Mouse (Mus musculus) naive thymus-derived CD4-positive, alpha-beta T cell, adult 2 months (primary cell): ENCODE measurements at regions not wholly inside any gene's neighbourhood (a gene's known extent, or its start where the extent isn't known, plus 50 kb on each side); places are given as distances from the start of the nearest gene placed in this dataset.

Experiments used
- DNase-seq: peaks from one replicate; pipeline ENCODE4 v3.0.0-alpha.2; 2011; ENCODE audit warnings: low read depth

DNA sequence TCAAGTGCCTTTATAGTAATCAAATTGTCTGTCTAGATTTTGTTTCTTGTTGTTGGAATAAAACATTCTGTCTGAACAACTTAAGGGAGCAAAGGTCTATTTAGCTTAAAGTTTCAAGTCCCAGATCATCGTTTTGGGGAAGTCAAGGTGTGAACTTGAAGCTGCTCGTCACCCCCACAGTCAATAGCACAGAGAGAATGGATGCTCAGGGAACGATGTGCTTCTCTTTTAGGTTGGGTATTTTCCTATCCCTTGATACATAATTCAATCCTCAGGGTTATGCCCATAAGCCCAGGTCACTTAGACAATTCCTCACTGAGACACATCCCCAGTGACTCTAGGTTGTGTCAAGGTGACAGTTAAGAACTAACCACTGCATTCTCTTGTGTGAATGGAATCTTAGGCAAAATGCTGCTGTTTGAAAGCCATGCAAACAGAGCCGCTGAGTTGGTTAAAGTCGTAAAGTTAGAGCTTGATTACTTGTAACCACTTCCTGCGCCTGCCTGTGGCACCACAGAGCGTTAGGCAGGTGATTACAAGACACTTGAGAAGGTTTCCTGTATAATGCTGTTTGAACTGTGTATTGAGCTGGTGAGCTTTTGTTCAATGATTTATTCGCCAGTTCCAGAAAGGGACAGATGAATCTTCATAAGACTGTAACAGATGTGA lies 170.2 kb downstream of the Btg1 start:
- DNase-seq: peak; percentile 90

DNA sequence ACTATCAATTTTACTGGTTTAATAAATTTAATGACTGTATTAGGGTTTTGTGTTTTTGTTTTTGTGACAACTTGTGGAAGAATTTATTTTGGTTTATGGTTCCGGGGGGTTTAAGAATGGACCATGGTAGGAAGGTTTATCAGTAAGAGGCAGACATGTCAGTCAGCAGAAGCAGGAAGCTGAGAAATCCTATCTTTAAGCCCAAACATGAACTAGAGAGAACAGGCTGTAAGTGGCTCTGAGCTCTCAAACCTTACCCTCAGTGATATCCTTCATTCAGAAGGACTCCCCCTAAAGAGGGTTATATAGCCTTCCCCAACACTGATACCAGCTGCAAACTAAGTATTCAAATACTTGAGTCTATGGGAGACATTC lies 170.8 kb downstream of the Btg1 start:
- DNase-seq: no peak

DNA sequence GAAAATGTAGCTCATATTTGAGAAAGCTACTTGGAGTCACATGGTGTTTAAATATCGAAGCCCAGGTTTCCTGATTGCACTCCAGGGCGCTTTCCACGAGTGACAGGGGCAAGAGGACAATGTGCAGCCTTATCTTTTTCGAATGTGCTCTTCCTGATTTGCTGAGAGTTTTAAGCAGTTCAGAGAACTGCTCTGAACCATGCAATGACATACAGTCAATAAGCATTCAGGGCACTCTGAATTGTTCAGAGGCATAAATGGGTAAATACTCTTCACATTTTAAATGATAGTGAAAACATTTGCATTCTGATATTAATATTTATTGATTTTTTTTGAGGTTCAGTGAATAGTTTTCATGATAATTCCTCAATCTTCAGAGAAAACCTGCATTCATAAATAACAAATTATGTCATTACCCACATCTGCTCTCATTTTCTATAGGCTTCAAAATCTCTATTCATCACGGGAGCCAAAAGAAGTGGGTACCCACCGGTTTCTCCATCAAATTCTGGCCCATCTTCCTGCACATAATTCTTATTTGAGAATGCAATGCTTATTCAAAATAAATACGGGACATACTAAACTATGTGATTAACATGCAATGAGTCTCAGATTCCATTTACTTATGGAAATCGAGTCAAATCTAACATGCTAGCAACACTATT lies 171.7 kb downstream of the Btg1 start:
- DNase-seq: peak; percentile 24

DNA sequence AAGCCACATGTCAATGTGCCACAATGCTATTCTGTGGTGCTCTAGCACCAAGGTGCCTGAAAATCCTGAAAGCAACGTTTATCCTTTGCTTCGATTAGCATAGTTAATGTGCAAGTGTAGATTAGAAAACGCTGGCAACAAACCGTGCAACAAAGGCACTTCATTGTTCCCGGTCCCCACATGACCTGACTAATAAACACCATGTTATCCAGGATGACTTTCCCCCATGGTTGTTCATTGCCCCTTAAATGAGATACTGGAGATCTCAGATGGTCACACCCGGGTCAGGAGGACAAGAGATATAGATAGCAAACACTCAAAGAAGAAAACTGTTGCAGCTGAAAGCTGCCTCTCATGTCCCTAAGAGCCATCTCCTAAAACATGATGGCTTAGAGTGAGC lies 180.3 kb downstream of the Btg1 start:
- no peak for DNase-seq

DNA sequence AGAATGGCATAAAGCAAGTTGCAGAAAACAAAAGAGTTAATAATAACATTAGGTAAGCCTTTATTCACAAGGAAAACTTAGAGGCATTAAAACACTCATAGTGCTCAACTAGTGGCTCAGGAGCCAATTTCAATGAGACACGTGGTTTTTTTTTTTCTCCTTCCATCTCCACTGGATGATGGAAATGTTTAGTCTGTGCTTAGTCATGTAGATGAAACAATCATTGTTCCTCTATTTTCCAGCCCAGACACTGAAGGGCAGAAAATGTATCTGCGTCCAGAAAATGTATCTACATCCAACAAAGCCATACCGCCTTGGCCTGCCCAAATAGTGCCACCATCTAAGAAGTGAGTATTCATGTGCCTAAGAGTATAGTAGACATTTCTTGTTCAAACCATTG lies 184.0 kb downstream of the Btg1 start:
- DNase-seq: no peak

DNA sequence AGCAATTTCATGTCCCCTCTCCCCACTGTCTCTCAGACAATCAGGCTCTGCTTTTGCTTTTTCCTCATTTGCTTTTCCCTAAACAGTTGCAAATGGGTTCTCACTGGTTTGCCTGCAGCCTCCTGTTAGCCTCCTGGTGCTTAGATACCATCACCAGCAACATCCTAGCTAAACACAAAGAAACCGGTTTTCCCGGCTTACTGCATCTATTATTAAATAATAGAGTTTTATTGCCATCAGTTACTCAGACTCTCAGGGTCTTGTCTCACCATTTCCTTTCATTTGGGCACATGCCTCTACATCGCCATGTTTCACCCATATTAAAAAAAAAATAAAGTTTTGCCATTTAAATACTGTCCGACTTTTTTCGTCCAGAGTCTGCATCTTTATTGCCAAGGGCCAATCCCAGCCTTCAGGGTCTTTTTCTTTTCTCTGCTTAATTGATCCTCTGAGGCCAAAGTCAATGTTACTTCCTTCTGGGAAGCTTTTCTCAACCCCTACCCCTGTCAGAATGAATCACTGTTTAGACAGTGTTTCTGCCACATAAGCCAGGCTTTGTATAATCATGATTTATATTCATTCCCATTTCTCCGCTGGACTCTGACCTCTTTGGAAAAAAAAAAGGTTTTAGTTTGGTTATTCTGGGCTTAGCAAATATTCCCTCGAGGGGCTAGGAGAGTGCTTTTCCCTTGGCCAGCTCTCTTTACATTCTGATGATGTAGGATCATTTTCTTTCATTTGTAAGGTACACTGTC lies 187.4 kb downstream of the Btg1 start:
- no peak for DNase-seq

DNA sequence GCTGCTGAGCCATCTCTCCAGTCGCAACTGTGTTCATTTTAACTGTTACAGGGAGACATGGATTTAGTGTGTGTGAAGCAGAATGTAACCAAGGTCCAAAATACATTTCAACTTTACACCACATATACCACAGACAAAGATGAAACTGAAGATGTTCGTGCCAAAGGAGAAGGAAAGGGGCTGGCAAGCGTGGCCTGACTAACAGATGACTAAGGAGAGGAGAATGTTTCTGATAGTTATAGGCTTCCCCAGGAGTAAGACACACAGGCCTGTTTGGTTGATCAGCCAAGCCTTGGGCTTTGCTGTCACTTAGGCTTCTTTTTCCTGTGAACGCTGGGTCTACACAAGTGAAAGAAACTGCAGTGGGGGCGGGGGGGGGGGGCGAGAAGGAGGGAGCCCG lies 189.8 kb downstream of the Btg1 start:
- DNase-seq: no peak

DNA sequence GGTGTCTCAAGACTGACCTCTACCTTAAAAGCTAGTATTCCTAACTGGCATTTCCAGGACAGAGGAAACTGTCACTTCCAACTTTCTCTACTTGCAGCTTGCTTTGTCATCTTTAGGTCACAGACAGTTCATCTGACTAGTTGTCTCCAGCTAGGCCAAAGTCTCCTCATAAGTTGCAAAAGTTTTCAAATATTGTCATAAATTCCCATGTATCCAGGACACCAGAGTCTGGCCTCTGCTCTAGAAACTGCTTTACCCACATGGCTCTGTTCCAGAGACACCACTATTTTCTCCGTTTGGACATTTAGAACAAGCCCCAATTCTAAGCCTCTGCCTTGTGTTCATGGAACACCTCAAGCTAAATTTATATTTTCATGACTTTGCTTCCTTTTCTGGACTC lies 205.0 kb downstream of the Btg1 start:
- no peak for DNase-seq

DNA sequence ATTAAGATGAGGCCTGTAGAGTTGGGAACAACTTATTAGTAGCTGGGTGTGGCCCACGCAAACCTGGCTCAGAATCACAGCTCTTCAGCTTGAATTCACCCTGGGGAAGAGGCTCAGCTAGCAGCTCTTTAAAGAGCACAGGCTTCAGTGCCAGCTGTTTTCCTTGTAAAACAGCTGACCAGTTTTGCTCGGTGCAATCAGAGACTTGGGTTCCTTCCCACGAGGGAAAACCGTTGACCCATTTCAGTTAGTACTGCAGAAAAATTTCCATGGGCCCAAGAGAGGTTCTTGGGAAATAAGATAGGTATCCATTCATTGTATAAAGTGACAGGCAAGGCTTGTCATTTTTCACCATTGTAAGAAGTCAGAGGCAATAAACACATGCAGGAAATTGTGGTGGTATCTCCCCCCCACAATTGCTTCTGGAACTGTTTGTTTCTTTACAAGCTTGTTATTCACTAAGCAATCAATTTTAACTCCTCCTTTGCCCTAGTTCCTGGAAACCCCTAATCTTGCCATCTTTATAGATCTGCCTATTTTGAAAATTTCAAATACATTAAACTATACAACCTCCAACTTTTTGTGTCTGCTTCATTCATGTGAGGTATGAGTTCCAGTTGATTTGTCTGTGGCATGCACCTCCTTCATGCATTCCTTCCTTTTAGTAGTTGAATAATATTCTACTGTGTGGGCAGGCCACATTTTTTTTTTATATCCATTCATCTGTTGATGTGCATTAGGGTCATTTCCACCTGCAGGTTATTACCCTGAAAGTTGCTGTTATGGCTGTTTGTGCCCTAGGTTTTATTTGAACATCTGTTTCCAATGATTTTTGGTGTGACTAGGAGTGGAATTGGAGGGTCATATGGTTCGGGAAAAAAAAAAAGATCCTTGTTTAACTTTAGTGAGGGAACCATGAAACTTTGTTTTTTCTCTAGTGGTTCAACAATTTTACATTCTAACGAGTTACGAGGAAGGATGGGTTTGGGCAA lies 205.8 kb downstream of the Btg1 start:
- DNase-seq: peak; percentile 62

DNA sequence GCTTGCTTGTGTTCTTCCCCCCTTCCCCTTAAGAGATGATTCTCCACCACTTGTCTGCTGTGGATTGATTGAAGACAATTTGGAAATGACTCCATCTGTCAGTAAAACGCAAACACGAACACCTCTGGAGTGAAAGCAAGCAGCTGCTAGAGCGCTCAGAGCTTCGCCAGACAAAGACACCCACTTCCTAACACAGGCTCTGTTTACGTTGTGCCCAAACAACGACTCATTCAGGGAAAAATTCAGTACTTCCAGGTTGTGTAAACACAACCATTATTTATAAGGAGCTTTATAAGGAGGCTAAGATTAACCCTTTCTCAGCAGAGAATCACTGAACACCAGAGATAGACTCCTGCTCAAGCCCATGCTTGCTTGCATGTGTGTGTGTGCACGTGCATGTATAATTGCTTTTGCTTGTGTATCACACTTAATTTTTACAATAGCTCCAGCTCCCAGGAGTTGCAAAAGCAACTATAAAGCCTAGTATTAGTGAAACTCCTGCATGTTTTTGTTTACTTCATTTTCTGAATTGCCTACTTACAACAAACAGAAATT lies 209.5 kb downstream of the Btg1 start:
- DNase-seq: peak; percentile 48

DNA sequence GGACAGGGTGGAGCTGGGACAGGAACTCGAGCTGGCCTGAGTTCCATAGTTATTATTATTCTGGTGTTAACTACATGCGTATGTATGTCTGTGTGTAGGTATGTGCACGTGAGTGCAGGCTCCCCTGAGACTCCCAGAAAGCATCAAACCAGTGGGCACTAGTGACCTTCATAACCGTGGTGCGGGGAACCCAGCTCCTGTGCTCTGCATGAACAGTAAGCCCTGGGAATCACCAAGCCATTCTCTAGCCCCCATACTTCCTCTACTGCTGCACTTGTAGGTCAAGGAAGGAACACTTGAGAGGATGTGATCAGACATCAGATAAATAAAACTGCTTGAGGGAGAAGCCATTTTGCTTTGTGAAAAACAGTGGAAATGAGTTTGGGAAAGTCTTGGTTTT lies 211.2 kb downstream of the Btg1 start:
- DNase-seq: no peak

DNA sequence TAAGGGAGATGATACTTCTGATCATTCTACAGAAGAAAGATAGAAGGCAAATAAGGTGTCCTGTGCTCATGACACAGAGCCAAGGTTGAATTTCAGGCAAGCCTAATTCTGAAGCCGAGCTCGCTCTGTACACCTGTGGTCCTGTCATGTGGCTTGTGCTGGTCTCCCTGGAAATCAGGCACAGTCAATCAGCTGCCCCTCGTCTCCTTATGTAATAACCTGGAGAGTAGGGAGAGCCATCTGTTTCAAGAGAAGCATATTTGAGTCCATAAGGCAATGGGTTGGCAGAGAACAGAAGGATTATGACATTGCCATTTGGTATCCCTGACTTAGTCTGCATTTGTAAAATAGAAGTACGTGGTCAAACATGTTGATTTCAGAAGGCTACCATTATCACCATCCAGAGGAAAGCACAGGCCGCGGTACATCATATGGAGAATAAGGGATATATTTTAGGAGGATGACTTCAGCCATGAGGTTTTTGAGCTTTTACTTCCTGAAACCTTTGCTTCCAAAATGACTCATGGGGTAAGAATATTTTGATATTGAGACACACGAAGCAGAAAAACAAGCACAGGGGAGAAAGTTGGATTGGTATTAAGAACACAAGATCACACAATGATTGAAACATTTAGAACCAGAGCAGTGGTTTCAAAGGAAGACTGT lies 211.9 kb downstream of the Btg1 start:
- DNase-seq: no peak

DNA sequence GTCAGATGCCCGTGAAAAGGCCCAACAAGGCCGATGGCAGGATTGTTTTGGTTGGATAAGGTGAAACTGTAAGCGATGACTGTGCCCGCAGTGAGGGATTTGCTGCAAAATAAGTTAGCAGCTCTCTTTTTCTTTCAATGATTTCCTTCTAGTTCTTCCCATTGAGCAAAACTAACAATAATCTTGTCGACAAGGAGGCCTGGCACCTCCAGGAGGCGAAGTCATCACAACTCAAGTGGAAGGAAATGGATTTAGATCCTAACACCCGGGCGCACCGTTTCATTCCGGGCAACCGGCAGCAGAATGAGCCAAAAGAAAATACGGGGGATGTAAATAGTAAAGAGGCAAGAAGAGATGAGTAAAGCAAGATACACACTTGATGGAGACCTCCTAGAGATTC lies 214.3 kb downstream of the Btg1 start:
- DNase-seq: no peak

DNA sequence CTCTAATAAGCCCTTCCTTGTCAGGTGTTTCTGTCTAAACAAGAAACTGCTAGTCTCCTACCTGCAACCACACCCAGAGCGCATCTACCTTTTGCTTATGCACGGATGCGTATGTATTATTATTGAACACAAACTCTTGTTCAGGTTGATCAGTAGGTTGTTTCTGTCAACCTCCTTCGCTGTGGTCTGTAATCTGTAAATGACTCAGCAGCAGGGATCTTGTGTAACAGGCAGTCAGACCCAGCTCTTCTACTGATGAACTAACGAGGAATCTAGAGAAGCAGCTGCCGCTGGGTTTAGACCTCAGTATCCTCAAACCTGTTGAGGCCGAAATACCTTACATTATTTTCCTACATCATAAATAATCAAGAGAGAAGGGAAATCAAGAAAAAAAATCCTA lies 220.4 kb downstream of the Btg1 start:
- no peak for DNase-seq

DNA sequence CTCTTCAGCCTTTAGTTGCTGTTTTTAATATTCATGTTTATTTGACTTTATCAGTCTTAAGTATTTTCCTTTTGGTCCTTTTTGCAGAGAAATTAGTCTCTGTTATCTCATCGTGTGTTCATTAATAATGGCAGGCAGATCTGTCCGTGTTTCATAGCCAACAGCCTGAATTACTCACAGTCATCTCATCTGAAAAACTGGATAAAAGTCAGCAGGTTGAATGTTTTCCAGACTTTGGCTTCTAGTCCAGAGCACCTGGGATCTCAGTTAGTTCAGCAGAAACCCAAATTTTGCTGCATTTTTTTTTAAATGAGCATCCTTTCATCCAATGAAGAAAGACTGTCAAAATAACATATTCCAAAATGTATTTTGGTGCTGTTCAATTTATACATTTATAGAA lies 224.3 kb downstream of the Btg1 start:
- no peak for DNase-seq

DNA sequence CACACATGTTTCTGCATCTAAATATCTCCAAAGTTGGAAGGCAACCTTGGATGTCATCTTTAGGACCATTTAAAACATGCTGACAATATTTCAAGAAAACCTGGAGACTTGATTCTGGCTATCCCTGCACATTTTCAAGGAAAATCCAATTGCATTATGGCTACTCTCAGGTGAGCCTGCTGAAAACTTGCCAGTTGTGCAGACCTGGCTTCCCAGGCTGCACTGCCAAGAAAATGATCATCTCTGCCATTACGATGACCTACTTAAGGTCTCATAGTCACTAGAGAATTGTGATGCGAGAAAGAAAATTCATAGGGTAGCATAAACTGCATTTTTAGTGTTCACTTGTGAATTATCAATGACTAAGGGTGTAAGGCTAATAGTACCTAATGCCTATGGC lies 225.2 kb downstream of the Btg1 start:
- no peak for DNase-seq

DNA sequence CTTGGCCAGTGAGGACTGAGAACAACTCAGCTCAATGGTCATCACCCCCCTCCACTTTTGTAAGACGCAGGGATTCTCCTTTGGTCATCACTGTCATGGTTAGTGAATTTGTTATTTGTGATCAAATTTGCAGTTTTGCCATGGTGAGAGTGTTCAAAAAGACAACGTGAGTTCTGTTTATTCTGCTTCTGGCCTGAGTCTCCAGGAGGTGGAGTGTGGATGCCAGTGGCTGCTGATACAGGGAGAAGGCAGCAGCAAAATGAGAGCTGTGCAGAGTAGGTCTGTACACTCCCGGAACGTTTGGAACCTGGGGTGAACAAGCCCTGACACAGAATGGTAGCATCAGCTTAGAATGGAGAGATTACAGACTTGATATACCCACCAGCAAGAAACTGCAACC lies 229.1 kb downstream of the Btg1 start:
- no peak for DNase-seq

DNA sequence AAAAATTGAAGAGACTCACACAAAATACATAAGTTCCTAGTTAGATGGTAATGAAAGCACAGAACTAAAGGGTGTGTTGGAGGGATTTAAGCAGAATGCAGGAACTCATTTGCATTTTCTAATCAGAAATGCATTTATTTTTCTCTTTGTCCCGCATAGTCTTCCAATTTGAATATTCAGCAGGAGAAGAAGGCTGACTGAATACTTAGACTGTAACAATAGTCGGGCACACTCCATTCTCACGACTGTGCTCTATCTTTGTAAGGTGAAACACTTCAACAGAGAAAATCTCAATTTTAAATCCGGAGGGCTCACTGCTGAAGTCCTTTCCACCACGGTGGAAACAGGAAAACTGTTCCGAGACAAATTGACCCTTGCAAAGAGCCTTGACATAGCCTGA lies 230.2 kb downstream of the Btg1 start:
- no peak for DNase-seq

DNA sequence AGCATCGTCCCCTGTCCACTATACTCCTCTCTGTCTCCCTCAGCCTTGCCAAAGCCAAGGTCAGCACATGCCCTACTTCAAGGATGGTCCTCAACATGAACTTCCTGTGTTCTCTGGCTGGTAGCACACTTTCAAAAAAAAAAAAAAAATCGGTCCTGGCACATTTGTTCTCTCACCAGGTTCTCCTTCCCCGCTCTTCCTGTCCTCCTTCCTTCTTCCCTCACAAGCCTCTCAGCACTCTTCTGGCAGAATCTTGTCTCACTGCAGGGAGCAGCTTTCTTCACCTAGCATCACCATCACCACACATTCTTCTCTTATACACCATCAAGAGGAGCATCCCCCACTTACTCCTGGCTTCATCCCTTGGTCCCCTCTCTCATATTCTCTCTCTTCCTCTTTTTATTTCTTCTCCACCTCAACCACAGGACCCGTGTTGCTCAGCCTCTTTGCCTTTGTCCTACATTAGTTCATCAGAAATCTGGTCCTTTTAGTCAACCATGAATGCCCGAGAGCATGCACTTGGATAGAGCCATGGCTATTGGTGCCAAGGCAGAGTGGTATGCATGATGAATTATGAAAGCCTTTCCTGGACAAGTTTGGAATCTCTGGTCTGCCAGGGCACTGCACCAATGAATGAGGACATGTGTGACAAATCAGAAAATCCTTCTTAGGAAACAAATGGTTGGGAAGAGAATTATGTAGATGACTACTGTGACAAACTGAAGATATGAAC lies 230.8 kb downstream of the Btg1 start:
- no peak for DNase-seq

DNA sequence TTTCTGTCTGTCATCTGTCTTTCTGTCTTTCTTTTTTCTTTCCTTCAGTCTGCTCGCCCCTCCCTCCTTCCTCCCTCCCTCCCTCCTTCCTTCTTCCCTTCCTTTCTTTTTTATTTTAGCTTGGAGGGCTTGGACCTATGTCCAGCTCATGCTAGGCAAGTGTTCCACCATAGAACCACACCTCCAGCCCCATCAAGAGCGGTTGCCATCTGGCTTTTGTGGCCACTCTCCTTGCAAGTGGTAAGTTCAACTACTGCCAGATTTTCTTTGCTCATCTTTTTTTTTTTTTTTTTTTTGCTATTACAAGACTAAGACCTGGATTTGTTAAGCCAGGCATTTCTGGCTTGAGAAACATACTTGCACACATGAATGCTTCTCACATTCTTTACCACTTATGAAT lies 231.7 kb downstream of the Btg1 start:
- no peak for DNase-seq

DNA sequence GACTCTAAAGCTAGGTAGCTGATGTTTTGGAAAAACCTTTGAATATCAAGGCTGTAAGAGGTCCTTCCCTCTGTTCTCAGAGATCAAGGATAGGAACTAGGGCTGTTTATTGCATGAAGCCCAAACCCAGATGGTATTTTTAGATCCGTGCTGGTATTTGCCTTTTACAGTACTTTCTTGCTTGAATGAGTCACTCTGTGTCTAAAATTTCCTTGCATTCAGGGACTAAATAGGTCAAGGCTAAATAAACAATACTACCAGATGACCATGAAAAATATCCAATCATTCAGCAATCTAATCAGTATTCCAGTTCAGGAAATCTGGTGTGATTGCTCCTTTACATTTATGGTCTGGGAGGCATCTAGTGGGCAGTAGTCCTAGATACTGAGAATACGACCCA lies 243.6 kb downstream of the Btg1 start:
- DNase-seq: no peak
